Mouse (Mus musculus): ENCODE measurements at regions not wholly inside any gene's neighbourhood (a gene's known extent, or its start where the extent isn't known, plus 50 kb on each side); places are given as distances from the start of the nearest gene placed in this dataset.
"Not testable (repeated sequence)": the region's sequence is repeated elsewhere in the genome, so short reads cannot be mapped to it uniquely, and the experiment has no call there.

- intact Hi-C loops (cut with DNase I): no loop called here
These were observed 759.3 kb upstream of the Gm38303 start for GRCm38 (mm10) chr3:11094804-11095203.

GRCm38 (mm10) chr3:11094138-11094537 is 758.7 kb upstream of the Gm38303 start:
- intact Hi-C loops (cut with DNase I): no loop called here
- DNase-seq (ENCODE audit: low spot score in 2 of 2): peak; percentile 7 to 10

More at GRCm38 (mm10) chr3:11094804-11095203, 759.3 kb upstream of the Gm38303 start:
- DNase-seq (ENCODE audit: low spot score in 2 of 2): no peak

DNA sequence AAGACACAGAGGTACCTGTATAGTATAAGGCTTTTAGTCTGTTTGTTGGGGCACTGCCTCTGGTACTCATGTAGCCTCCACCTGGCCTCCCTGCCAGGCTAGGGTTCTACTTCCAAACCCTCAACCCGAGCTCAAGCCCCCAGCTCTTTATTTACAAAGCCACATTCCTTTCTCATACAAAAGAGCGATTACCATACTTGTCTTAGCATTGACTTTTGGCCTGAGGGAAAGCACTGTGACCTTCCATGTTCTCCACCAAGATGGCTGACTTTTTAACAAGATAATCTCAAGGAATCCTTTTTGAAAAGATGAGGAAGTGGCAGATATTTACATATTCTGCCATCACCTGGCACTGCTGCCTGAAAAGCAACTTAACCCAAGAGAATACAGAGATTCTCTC is 747.8 kb upstream of the Gm38303 start:
- no peak for DNase-seq (ENCODE audit: low spot score in 2 of 2)
- intact Hi-C loops (cut with DNase I): no loop called here

DNA sequence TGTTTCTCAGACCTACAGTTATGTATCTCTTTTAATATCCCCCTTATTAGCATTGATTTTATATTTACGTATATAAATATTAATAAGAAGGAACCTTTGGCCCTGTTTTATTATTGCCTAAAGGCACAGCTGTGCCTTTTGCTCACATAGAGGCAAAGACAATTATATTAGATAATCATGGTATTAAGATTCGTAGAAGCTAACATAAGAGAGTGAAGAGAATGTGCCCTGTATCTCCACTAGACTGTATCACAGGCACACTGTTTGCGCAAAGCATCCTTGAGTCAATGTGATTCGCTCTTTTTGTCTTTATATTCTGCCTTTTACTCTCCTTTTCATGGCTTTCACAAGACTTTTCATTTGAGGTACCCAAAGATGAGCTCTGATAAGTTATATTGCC is 738.5 kb upstream of the Gm38303 start:
- intact Hi-C loops (cut with DNase I): no loop called here
- DNase-seq (ENCODE audit: low spot score in 2 of 2): no peak

DNA sequence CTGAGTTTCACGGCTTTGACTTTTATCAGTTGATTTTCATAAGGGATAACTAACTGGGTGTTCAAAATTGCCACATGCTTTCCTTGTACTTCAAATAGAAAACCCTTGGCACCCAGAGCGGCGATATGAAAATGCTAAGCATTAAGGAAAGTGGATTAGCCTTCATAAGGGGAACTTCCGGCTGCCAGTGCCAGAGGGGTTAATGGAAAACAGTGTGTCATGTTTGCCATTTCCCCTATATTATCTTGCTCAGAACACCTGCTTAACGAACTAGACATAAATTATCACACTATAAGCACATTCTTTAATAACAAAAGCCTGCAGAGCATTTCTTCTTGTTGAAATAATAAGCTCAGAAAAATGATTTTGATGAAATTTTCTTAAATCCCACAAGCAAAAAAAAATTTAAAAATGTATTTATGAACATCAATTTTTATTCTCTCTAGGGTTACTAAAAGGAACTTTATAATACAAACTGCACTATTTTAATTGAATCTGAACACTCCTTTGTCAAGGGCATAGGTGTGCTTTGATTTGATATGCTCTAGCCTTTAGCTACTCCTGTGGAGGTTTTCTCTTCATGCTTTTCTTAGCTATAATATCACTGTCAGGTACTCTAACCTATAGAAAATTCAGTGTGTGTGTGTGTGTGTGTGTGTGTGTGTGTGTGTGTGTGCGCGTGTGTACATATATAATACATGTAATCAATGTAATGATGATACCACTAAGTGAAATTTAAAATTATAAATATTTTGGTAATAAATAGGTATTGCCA is 699.7 kb upstream of the Gm38303 start:
- no peak for DNase-seq (ENCODE audit: low spot score in 2 of 2)
- intact Hi-C loops (cut with DNase I): no loop called here

- intact Hi-C loops (cut with DNase I): no loop called here
- peak; percentile 14 for DNase-seq (ENCODE audit: low spot score in 2 of 2)
These were observed 694.5 kb upstream of the Gm38303 start for GRCm38 (mm10) chr3:11029991-11030390.

GRCm38 (mm10) chr3:11024422-11024821 is 688.9 kb upstream of the Gm38303 start:
- DNase-seq (ENCODE audit: low spot score in 2 of 2): no peak
- intact Hi-C loops (cut with DNase I): no loop called here

DNA sequence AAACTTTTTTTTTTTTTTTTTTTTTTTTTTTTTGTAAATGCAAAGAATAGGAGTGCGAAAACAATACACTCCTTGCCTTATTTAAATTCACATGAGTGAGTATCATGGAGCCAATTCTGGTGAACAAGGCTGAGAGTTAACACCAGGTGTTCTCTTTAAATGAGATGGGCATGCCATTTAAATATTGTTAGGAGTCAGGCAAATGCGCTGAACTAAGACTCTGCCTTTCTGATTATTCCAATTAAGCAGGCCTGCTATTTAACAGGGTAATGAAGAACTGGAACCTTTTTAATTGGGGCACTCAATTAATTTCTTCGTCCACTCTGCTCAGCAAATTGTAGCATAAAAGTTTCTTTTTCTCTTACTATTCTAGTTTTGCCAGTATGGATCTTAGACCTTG is 684.6 kb upstream of the Gm38303 start:
- no peak for DNase-seq (ENCODE audit: low spot score in 2 of 2)
- intact Hi-C loops (cut with DNase I): no loop called here

- DNase-seq (ENCODE audit: low spot score in 2 of 2); intact Hi-C loops (cut with DNase I): not testable (repeated sequence)
These were observed 679.4 kb upstream of the Gm38303 start for GRCm38 (mm10) chr3:11014911-11015310.

DNA sequence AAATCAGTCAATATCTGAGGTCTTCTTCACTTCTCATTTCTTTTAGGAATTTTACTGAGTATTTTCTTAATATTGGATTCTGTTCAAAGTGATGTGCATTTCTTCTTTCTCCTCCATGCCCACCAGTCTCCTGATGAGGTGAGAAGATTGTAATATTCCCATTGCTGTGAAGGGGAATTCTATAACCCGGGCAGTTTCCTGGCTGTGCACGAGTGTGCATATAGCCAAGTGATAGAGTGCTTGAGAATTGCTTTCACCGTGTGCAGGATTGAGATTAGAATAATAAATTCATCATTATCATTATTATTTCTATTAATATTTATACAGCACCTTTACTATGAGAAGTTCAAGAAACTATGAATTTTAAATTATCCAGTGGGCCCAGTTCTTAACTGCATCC is 671.9 kb upstream of the Gm38303 start:
- intact Hi-C loops (cut with DNase I): no loop called here
- no peak for DNase-seq (ENCODE audit: low spot score in 2 of 2)

GRCm38 (mm10) chr3:11006531-11007269 is 671.2 kb upstream of the Gm38303 start:
- intact Hi-C loops (cut with DNase I): no loop called here
- no peak for DNase-seq (ENCODE audit: low spot score in 2 of 2)

DNA sequence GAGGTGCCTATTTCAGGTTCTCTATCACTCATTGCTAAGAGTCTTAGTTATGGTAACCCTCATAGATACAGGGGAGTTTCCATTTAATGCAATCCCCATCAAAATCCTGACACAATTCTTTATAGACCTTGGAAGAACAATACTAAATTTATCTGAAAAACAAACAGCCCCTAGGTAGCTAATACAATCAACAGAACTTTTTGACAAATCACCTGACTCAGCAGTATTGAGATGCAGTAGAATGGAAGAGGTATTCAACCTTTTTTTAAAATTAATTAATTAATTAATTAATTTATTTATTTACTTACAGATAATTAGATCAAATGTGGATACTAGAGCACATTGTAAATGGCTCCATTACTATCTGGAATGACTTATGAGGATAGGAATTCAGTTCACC is 643.5 kb upstream of the Gm38303 start:
- DNase-seq (ENCODE audit: low spot score in 2 of 2): no peak
- intact Hi-C loops (cut with DNase I): no loop called here

- intact Hi-C loops (cut with DNase I): no loop called here
- no peak for DNase-seq (ENCODE audit: low spot score in 2 of 2)
These were observed 638.9 kb upstream of the Gm38303 start for GRCm38 (mm10) chr3:10974429-10974828.

- intact Hi-C loops (cut with DNase I): no loop called here
These were observed 617.1 kb upstream of the Gm38303 start for GRCm38 (mm10) chr3:10952583-10952982.

DNA sequence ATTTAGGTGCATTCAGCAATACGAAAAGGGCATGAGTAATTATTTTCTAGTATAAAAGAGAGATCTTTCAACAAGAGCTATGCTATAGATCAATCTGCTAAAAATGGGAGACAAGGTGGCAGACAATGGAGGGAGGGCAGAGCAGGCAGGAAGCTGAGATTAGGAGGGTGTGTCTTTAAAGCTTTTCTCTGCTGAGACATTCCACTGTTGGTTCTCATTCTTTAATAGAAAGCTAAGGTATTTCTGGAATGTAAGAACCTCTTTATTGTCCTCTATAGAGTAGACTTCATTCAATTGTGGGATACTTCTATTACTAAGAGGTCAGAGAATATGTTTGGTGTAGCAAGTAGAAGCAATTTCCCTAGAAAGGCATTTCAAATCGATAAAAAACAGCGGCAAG is 581.6 kb upstream of the Gm38303 start:
- intact Hi-C loops (cut with DNase I): no loop called here
- no peak for DNase-seq (ENCODE audit: low spot score in 2 of 2)

More at GRCm38 (mm10) chr3:10952583-10952982, 617.1 kb upstream of the Gm38303 start:
- DNase-seq (ENCODE audit: low spot score in 2 of 2): no peak

GRCm38 (mm10) chr3:10891981-10892380 is 556.5 kb upstream of the Gm38303 start:
- intact Hi-C loops (cut with DNase I): no loop called here
- no peak for DNase-seq (ENCODE audit: low spot score in 2 of 2)
